ENCODE assay signal across 10 mouse cellular contexts in genomic region chr10:87586696-87587095, GRCm38 (mm10).
DNase-seq lines count a peak whose midpoint lies in the region; ATAC-seq lines count a peak whose summit lies in the region.
"Had no signal": no experiment of that assay in that cellular context is flagged by ENCODE, and none has a peak within 500 bp of the region (broad histone marks: within the 10 kb centered on the region; RNA-seq: fewer than 3 reads in every experiment).

No protein-coding gene starts in this region.

- H3K27me3 ChIP-seq in embryonic facial prominence, embryonic 10.5 days (replicated peaks; ENCODE audit: low read depth, poor library complexity, severe bottlenecking): no peaks in the 10 kb centered on the region
- H3K27me3 ChIP-seq: liver, embryonic 15.5 days had no signal

- peak; percentile 9 for DNase-seq in gastrocnemius, postnatal 14 days
- no peak for DNase-seq in gastrocnemius, adult 8-10 months (ENCODE audit: low spot score in 2 of 2)
- peak; percentile 4 for DNase-seq in right cerebral cortex, postnatal 14 days
- no peak for DNase-seq in right cerebral cortex, postnatal 10 days (ENCODE audit: low spot score in 2 of 2)
- peak; percentile 73 for DNase-seq in embryonic facial prominence, embryonic 10.5 days (ENCODE audit: low spot score)
- peak; percentile 36 for DNase-seq in retina, postnatal 1 day
- DNase-seq: cerebellum, postnatal 14 days had no signal

- H3K4me3 ChIP-seq in embryonic facial prominence, embryonic 10.5 days: no peak overlapping the region
- H3K4me3 ChIP-seq: liver, embryonic 15.5 days had no signal

- H3K4me1 ChIP-seq in embryonic facial prominence, embryonic 10.5 days: no peaks in the 10 kb centered on the region
- H3K4me1 ChIP-seq: liver, embryonic 15.5 days had no signal

- 80% methylated on average over 1 of the region's 1 CpGs for WGBS in embryonic facial prominence, embryonic 10.5 days

- intact Hi-C loops in gastrocnemius, postnatal 14 days (cut with DNase I; ENCODE audit: low total_unique reads): no loop called here

- no peak for ATAC-seq in cerebellum, adult (ENCODE audit: insufficient number of reproducible peaks, low FRiP score, low TSS enrichment)
- no peak for ATAC-seq in inflammation-experienced regulatory T-cells, adult 6 months

- H3K36me3 ChIP-seq in embryonic facial prominence, embryonic 10.5 days (replicated peaks): no peaks in the 10 kb centered on the region
- H3K36me3 ChIP-seq: liver, embryonic 15.5 days had no signal

- no peak overlapping the region for H3K27ac ChIP-seq in embryonic facial prominence, embryonic 10.5 days (replicated peaks)
- H3K27ac ChIP-seq: liver, embryonic 15.5 days had no signal

- no peaks in the 10 kb centered on the region for H3K9me3 ChIP-seq in embryonic facial prominence, embryonic 10.5 days
- H3K9me3 ChIP-seq: liver, embryonic 15.5 days had no signal

Comparison
In these comparisons a context has a peak if more than half of its experiments do, and no peak if none do; other contexts are left out.
1. DNase-seq: peak in gastrocnemius, postnatal 14 days (single experiment), right cerebral cortex, postnatal 14 days (single experiment), embryonic facial prominence, embryonic 10.5 days (single experiment) and retina, postnatal 1 day (single experiment); none in gastrocnemius, adult 8-10 months (0 of 2) and right cerebral cortex, postnatal 10 days (0 of 2).